Mouse (Mus musculus) mouse trophoblast stem cell (cell line): ENCODE data around the gene Strn3.
"Not testable (repeated sequence)": the region's sequence is repeated elsewhere in the genome, so short reads cannot be mapped to it uniquely, and the experiment has no call there.

Source experiments
- in situ Hi-C, 2 experiments: fragments of 300-500 bp; cut with MseI, MboI; formaldehyde crosslinking; loops; 2 replicates in 1 of 2; 3 replicates in 1 of 2; pipeline ENCODE4 v1.15.1; 2025

Gene Strn3

GRCm38 (mm10) chr12:51694096-51694495 lies 2.4 kb upstream of the Strn3 start:
- in situ Hi-C loops = no loop called here

DNA sequence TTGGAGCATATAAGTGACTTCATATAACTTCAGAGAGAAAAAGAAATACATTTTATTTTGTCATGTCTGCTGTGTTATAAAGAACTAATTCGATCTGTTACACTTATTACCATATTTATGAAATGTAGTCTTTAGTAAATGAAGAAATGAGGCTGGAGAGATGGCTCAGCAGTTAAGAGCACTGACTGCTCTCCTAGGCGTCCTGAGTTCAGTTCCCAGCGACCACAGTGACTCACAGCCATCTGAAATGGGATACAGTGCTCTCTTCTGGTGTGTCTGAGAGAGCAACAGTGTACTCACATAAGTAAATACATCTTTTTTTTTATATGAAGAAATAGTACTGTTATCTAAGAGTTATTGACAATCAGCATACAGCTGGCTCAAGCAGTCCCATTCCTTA lies 1.7 kb upstream of the Strn3 start:
- in situ Hi-C loops = no loop called here

GRCm38 (mm10) chr12:51692870-51693269 lies 1.2 kb upstream of the Strn3 start:
- in situ Hi-C loops = not testable (repeated sequence)

- in situ Hi-C loops = no loop called here
Observed at GRCm38 (mm10) chr12:51690893-51691844, 528 bp downstream of the Strn3 start, which contains the start of gene Ap4s1. Gene Ap4s1, plus strand, starts transcription at chr12:51691033.

GRCm38 (mm10) chr12:51688546-51688945 lies 3.2 kb downstream of the Strn3 start:
- in situ Hi-C loops = no loop called here

DNA sequence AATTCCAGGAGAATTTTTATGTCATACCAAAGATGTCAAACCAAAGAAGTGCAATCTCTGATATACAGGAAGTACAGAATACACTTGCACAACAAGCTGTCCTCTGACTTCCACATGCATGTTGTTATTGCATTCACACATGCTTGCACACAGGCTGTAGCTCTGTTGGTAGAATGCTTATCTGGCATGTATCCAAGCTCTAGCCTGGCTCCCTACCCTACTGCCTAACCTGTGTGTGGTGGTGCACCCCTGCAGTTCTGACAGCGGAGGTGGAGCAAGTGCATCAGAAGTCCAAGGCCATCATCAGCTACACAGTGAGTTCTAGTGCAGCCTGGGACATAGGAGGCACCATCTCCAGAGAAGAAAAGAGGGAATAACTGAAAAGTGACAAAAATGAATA lies 12.9 kb downstream of the Strn3 start:
- in situ Hi-C loops = no loop called here

GRCm38 (mm10) chr12:51676442-51676841 lies 15.3 kb downstream of the Strn3 start:
- in situ Hi-C loops = no loop called here

DNA sequence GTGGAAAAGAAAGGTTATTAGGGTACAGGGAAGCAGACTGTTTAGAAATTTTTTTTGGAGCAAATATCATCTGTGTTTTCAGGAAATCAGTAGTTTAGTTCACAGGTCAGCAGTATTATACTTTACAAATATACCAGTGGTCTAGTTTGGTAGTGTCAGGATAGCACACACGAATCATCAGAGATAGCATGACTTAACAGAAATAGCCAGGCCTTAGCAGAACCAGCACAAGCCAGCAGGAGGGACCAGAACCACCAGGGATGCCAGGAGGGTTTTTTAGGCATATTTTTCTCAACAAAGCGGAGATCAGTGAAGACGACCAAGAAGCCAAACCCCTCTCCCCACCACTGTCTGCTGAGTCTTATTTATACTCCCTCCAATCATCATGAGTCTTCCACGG lies 18.4 kb downstream of the Strn3 start:
- in situ Hi-C loops = no loop called here

DNA sequence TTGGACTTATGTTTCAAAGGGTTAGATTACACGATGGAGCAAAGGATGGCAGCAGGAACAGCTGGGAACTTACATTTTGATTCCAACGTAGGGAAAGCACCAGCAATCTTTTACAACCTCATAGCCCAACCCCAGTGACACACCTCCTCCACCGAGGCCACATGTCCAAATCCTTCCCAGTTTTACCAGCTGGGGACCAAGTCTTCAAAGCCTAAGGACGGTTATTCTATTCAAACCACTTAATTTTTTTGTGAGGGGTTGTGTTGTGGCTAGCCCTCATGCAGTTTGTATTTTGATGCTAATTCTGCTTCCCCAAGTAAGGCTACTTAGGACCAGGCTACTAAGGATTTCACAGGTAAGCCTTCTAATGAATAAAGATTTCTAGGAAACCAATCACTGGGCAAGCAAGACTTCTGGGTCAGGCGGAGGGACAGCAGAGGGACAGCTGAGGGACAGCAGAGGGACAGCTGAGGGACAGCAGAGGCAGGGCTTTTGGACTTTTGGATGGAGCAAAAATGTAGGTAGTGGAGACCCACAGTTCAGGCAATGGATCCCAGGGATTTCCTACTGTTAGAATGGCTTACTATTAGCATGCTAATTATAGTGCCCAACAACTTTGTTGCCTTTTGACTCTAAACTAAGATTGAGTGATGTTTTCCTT lies 20.3 kb downstream of the Strn3 start:
- in situ Hi-C loops = no loop called here

DNA sequence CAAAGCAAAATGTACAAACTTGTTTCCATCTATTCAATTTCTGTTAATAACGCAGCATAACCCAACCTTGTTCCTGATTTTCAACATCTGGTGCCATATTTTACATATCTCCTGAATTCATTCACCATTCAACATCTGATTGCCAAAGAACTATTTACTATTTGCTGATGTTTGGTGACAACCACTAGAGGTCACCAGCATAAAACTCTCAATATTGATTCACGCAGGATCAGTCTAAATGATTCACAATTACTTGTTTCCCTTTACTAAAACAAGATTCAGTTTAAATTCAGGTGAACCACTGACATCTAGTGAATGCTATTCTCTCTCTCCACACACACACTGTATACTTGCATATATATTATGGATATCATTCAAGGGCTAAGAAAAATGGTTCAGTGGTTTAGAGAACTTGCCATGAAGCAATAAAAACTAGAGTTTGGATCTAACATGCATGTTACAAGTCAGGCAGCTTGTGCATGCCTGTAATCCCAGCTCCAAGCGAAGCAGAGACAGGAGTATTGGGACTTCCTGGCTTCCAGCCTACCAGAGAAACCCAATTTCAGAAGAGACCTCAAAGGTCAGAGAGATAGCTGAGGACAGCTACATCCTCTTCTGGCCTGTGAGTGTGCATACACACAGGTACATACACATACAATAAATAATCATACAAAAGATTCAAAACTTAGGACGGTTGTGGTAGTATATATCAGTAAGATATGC lies 24.8 kb downstream of the Strn3 start:
- in situ Hi-C loops = no loop called here

DNA sequence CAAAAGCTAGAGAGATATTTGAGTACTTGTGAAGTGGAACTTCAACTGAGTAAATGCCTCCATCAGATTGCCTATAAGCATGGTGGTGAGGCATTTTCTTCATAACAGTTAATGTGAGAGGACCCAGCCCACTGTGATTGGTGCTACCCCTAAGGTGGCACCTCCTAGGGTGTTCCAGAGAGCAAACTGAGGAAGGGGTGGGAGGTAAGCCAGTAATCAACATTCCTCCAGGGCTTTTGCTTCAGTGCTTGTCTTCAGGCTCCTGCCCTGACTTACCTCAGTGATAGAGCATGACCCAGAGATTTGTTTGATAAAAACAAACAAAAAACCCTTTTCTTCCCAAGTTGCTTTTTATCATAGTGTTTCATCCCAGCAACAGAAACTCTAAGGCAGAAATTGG lies 27.8 kb downstream of the Strn3 start:
- in situ Hi-C loops = no loop called here

DNA sequence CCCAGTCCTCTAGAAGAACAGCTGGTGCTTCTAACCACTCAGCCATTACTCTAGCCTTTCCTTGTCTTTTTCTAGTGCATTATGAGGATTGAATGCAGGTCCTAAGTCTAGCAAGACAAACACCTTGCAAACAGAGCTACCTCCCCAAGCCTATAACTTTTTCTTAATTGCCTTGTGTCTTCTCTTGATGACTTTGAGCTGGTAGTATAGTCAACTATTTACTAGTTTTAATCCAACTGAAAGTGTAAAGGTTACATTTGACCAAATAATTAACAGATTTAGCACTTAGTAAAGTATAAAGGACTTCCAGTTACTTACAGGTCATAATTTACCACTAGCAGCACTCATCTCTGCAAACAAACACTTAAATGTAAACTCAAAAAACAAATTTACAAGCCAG lies 28.7 kb downstream of the Strn3 start:
- in situ Hi-C loops = no loop called here

GRCm38 (mm10) chr12:51655944-51656465 lies 35.7 kb downstream of the Strn3 start:
- in situ Hi-C loops = no loop called here

- in situ Hi-C loops = not testable (repeated sequence)
Observed at GRCm38 (mm10) chr12:51649401-51649800, 42.3 kb downstream of the Strn3 start.

DNA sequence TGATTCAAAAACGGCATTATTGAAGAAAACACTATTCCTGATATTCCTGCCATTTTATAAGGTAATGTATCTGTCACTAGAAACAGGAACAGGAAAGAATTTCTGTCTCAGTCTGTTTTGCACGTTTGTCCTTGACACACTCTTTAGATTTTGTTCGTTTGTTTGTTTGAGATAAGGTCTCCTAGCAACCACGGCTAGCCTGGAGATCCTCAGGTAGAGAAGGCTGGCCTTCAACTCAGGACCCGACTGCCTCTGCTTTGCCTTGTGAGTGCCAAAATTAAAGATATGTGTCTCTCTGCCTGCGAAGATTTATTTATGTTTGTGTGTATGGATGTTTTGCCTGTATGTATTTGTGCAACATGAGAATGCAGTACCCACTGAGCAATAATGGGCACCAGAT lies 49.8 kb downstream of the Strn3 start:
- in situ Hi-C loops = no loop called here

GRCm38 (mm10) chr12:51636689-51637470 lies 54.8 kb downstream of the Strn3 start:
- in situ Hi-C loops = no loop called here

GRCm38 (mm10) chr12:51636260-51636659 lies 55.4 kb downstream of the Strn3 start:
- in situ Hi-C loops = no loop called here

- in situ Hi-C loops = no loop called here
Observed at GRCm38 (mm10) chr12:51633481-51633880, 58.2 kb downstream of the Strn3 start.

GRCm38 (mm10) chr12:51623366-51623694 lies 68.4 kb downstream of the Strn3 start:
- in situ Hi-C loops = no loop called here

DNA sequence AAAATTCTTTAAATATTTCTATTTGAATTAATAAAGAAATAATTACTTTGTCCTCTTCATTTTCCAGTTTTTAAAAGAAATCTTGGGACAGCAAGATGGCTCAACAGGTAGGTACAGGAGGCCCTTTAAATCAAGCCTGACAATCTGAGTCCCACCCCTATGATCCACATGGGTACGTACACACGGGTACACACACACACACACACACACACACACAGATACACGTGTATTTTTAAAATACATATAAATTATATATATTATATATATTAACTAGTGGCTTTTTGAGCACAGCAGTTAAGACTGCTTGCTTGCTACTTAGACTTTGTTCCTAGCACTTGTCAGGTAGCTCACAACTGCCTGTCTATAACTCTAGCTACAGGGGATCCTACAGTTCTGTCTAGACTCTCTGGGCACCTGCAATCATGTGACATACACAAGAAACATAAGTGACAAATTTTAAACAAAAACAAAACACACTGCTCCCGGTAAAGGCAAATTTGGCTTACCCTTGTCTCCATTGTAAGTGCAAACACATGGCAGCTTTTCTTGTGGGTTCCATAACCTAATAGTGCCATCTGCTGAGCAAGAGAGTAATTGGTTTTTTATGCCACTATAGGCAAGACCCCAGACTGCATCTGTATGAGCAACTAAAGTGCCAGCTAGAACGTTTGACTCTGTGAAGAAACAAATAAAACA lies 68.9 kb downstream of the Strn3 start:
- in situ Hi-C loops = no loop called here

DNA sequence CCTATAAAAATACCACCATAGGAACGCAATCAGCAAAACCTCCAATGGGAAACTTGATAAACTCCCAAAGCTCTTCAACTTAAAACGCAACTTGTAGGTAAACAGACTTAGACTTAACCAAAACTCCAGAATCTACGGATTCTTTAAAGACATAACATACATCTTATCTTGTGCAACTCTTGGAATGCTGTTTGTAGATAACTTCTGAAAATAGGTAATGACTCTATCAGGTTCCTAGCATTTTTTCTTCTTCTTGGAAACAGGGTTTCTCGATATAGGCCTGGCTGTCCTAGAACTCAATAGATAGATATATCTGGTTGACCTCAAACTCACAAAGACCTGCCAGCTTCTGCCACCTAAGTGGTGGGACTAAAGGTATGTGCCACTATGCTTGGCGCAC lies 70.5 kb downstream of the Strn3 start:
- in situ Hi-C loops = no loop called here
